Mouse (Mus musculus) v-Abl transformed pro-B cells (cell line): ENCODE results near the gene Atp8a2.
"Not testable (repeated sequence)": the region's sequence is repeated elsewhere in the genome, so short reads cannot be mapped to it uniquely, and the experiment has no call there.

Experiments used
- in situ Hi-C, 2 experiments: fragments of 400-800 bp; cut with MboI; formaldehyde crosslinking; loops; one replicate each; pipeline ENCODE4 v1.15.1; 2025; ENCODE audit not compliant: unreplicated experiment in 2 of 2

The Atp8a2 gene

GRCm38 (mm10) chr14:59727016-59727415, 470.0 kb downstream of the Atp8a2 start:
- in situ Hi-C loops: no loop called here

GRCm38 (mm10) chr14:59723163-59723562, 473.8 kb downstream of the Atp8a2 start:
- in situ Hi-C loops: no loop called here

GRCm38 (mm10) chr14:59721957-59722356, 475.0 kb downstream of the Atp8a2 start:
- in situ Hi-C loops: no loop called here

- in situ Hi-C loops: no loop called here
Measured at GRCm38 (mm10) chr14:59721356-59721755, 475.6 kb downstream of the Atp8a2 start.

GRCm38 (mm10) chr14:59720386-59720785, 476.6 kb downstream of the Atp8a2 start:
- in situ Hi-C loops: no loop called here

GRCm38 (mm10) chr14:59716443-59717085, 480.4 kb downstream of the Atp8a2 start:
- in situ Hi-C loops: not testable (repeated sequence)

- in situ Hi-C loops: no loop called here
Measured at GRCm38 (mm10) chr14:59715695-59716442, 481.1 kb downstream of the Atp8a2 start.

GRCm38 (mm10) chr14:59709505-59710335, 487.3 kb downstream of the Atp8a2 start:
- in situ Hi-C loops: no loop called here

- in situ Hi-C loops: no loop called here
Measured at GRCm38 (mm10) chr14:59708009-59708408, 489.0 kb downstream of the Atp8a2 start.

- in situ Hi-C loops: no loop called here
Measured at GRCm38 (mm10) chr14:59705326-59706058, 491.5 kb downstream of the Atp8a2 start.

- in situ Hi-C loops: no loop called here
Measured at GRCm38 (mm10) chr14:59701492-59701891, 495.5 kb downstream of the Atp8a2 start.

GRCm38 (mm10) chr14:59695160-59695559, 501.8 kb downstream of the Atp8a2 start:
- in situ Hi-C loops: no loop called here

- in situ Hi-C loops: no loop called here
Measured at GRCm38 (mm10) chr14:59692164-59692563, 504.8 kb downstream of the Atp8a2 start.

- in situ Hi-C loops: no loop called here
Measured at GRCm38 (mm10) chr14:59691402-59691801, 505.6 kb downstream of the Atp8a2 start.

- in situ Hi-C loops: no loop called here
Measured at GRCm38 (mm10) chr14:59690954-59691353, 506.0 kb downstream of the Atp8a2 start.

GRCm38 (mm10) chr14:59689596-59689995, 507.4 kb downstream of the Atp8a2 start:
- in situ Hi-C loops: no loop called here

GRCm38 (mm10) chr14:59686229-59686628, 510.8 kb downstream of the Atp8a2 start:
- in situ Hi-C loops: no loop called here

- in situ Hi-C loops: no loop called here
Measured at GRCm38 (mm10) chr14:59685343-59685742, 511.6 kb downstream of the Atp8a2 start.

- in situ Hi-C loops: no loop called here
Measured at GRCm38 (mm10) chr14:59681906-59682305, 515.1 kb downstream of the Atp8a2 start.

- in situ Hi-C loops: no loop called here
Measured at GRCm38 (mm10) chr14:59677598-59678003, 519.4 kb downstream of the Atp8a2 start.

GRCm38 (mm10) chr14:59675330-59675729, 521.6 kb downstream of the Atp8a2 start:
- in situ Hi-C loops: no loop called here
